Mouse (Mus musculus): ENCODE data around the gene Gid4. TPM values are rescaled to one million over a fixed set of nuclear protein-coding genes. Genes with fewer than 3 reads are reported as not detected.

Gid4 gene
- polyA plus RNA-seq, 1 experiment: 8.1 TPM

GRCm38 (mm10) chr11:60442896-60443295 lies 26.0 kb downstream of the Gid4 start:
- peaks cover 27% of the 10 kb centered on the region for H3K36me3 ChIP-seq (ENCODE audit: control insufficient read depth, insufficient read depth)
- H3ac ChIP-seq (ENCODE audit: control insufficient read depth, insufficient read length): no peak overlapping the region
- H3K4me2 ChIP-seq (ENCODE audit: low read depth): no peak overlapping the region
- no peaks in the 10 kb centered on the region for H3K79me2 ChIP-seq (ENCODE audit: control insufficient read depth, insufficient read depth)
- TF ChIP-seq POLR2AphosphoS2 (IDR thresholded peaks at IDR 0.05; ENCODE audit: insufficient read length, low read depth): no peak
- TF ChIP-seq MYOG (IDR thresholded peaks at IDR 0.05; ENCODE audit: control insufficient read depth in 1 of 3, insufficient read depth in 1 of 3, insufficient read length in 2 of 3, low read depth in 2 of 3): no peak
- no peak for TF ChIP-seq USF1 (IDR thresholded peaks at IDR 0.05; ENCODE audit: low read depth)
- TF ChIP-seq TCF3 (IDR thresholded peaks at IDR 0.05; ENCODE audit: insufficient read length, low read depth): no peak
- TF ChIP-seq MAX (IDR thresholded peaks at IDR 0.05; ENCODE audit: low read depth): no peak
- no peak for TF ChIP-seq CEBPB (IDR thresholded peaks at IDR 0.05; ENCODE audit: insufficient read depth, poor library complexity, severe bottlenecking)
- no peaks in the 10 kb centered on the region for H3K27me3 ChIP-seq (ENCODE audit: control insufficient read depth, insufficient read depth, insufficient read length)
- no peak overlapping the region for H3K4me3 ChIP-seq

- Histone ChIP-seq H3K4me2 (ENCODE audit: low read depth) (no peak overlapping the region), H3K27me3 (ENCODE audit: control insufficient read depth, insufficient read depth, insufficient read length) (no peaks in the 10 kb centered on the region), H3K79me2 (ENCODE audit: control insufficient read depth, insufficient read depth) (no peaks in the 10 kb centered on the region), H3K4me3 (no peak overlapping the region), H3ac (ENCODE audit: control insufficient read depth, insufficient read length) (no peak overlapping the region), H3K36me3 (ENCODE audit: control insufficient read depth, insufficient read depth) (peaks cover 19% of the 10 kb centered on the region)
- TF ChIP-seq POLR2A (IDR thresholded peaks at IDR 0.05; ENCODE audit: insufficient read length, low read depth): no peak
- no peak for TF ChIP-seq POLR2AphosphoS2 (IDR thresholded peaks at IDR 0.05; ENCODE audit: insufficient read length, low read depth)
- TF ChIP-seq E2F4 (IDR thresholded peaks at IDR 0.05; ENCODE audit: insufficient read depth): no peak
- TF ChIP-seq USF1 (IDR thresholded peaks at IDR 0.05; ENCODE audit: low read depth): no peak
- TF ChIP-seq REST (IDR thresholded peaks at IDR 0.05; ENCODE audit: insufficient read depth, insufficient read length): no peak
- no peak for TF ChIP-seq MYOG (IDR thresholded peaks at IDR 0.05; ENCODE audit: control insufficient read depth in 1 of 3, insufficient read depth in 1 of 3, insufficient read length in 2 of 3, low read depth in 2 of 3)
- no peak for TF ChIP-seq SRF (IDR thresholded peaks at IDR 0.05; ENCODE audit: control insufficient read depth, insufficient read length, low read depth)
- no peak for TF ChIP-seq MYOD1 (IDR thresholded peaks at IDR 0.05; ENCODE audit: control insufficient read depth in 1 of 3, insufficient read length in 2 of 3, low read depth in 2 of 3)
- no peak for TF ChIP-seq TCF3 (IDR thresholded peaks at IDR 0.05; ENCODE audit: insufficient read length, low read depth)
- TF ChIP-seq CEBPB (IDR thresholded peaks at IDR 0.05; ENCODE audit: insufficient read depth, poor library complexity, severe bottlenecking): no peak
- no peak for TF ChIP-seq MAX (IDR thresholded peaks at IDR 0.05; ENCODE audit: low read depth)
- TF ChIP-seq TCF12 (IDR thresholded peaks at IDR 0.05; ENCODE audit: insufficient read depth, poor library complexity, severe bottlenecking): no peak
Observed at GRCm38 (mm10) chr11:60444007-60444406, 27.1 kb downstream of the Gid4 start.

DNA sequence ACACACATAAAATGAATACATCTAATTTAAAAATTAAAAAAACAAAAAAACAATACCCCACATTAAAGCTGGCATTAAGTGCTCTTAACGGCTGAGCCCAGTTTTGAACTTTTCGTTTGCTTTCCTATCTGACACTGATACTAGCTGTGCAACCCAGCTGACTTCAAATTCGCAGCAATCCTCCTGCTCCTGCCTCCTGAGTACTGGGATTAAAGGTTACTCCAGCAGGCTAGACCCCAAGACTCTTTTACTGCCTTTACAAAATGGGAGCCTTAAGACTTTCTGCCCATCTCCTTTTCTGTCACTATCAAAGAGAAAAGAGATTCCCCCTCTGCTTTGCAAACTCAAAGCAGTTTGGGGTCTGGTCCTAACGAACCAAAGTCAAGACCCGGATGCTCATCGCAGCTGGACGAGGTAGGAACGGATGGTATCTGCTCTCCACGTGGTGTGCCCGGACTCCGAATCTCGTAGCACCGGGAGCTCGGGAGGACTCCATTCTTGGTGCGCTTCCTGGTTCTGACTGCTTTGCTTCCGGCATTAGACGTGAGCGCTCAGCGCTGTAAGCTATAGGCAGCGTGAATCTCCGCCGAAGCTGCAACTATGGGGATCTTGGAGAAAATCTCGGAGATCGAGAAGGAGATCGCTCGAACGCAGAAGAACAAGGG lies 37.3 kb downstream of the Gid4 start, which contains the start of gene Drg2:
Gene Drg2, plus strand, starts transcription at position 512 of the 665 bp plus-strand sequence.
- Histone ChIP-seq H3K79me2 (ENCODE audit: control insufficient read depth, insufficient read depth) (peaks cover 27% of the 10 kb centered on the region), H3K36me3 (ENCODE audit: control insufficient read depth, insufficient read depth) (no peaks in the 10 kb centered on the region), H3K27me3 (ENCODE audit: control insufficient read depth, insufficient read depth, insufficient read length) (no peaks in the 10 kb centered on the region), H3K4me2 (ENCODE audit: low read depth) (peak within 1 kb of the TSS; percentile 97), H3K4me3 (peak within 1 kb of the TSS; percentile 44), H3ac (ENCODE audit: control insufficient read depth, insufficient read length) (peak within 1 kb of the TSS; percentile 34)
- TF ChIP-seq REST (IDR thresholded peaks at IDR 0.05; ENCODE audit: insufficient read depth, insufficient read length) (no peak), E2F4 (IDR thresholded peaks at IDR 0.05; ENCODE audit: insufficient read depth) (peak; percentile 13), POLR2A (IDR thresholded peaks at IDR 0.05; ENCODE audit: insufficient read length, low read depth) (peak; percentile 89), TCF12 (IDR thresholded peaks at IDR 0.05; ENCODE audit: insufficient read depth, poor library complexity, severe bottlenecking) (no peak), MYOG (IDR thresholded peaks at IDR 0.05; ENCODE audit: control insufficient read depth in 1 of 3, insufficient read depth in 1 of 3, insufficient read length in 2 of 3, low read depth in 2 of 3) (peak in 2 of 3 experiments; percentile 49 to 69), MAX (IDR thresholded peaks at IDR 0.05; ENCODE audit: low read depth) (peak; percentile 77), POLR2AphosphoS2 (IDR thresholded peaks at IDR 0.05; ENCODE audit: insufficient read length, low read depth) (peak; percentile 81), USF1 (IDR thresholded peaks at IDR 0.05; ENCODE audit: low read depth) (peak; percentile 79), SRF (IDR thresholded peaks at IDR 0.05; ENCODE audit: control insufficient read depth, insufficient read length, low read depth) (no peak)

GRCm38 (mm10) chr11:60454745-60455087 lies 37.8 kb downstream of the Gid4 start:
- H3K27me3 ChIP-seq (ENCODE audit: control insufficient read depth, insufficient read depth, insufficient read length): no peaks in the 10 kb centered on the region
- H3K79me2 ChIP-seq (ENCODE audit: control insufficient read depth, insufficient read depth): peaks cover 27% of the 10 kb centered on the region
- no peak for TF ChIP-seq REST (IDR thresholded peaks at IDR 0.05; ENCODE audit: insufficient read depth, insufficient read length)
- TF ChIP-seq TCF3 (IDR thresholded peaks at IDR 0.05; ENCODE audit: insufficient read length, low read depth): no peak
- no peak for TF ChIP-seq MAX (IDR thresholded peaks at IDR 0.05; ENCODE audit: low read depth)
- no peak for TF ChIP-seq USF1 (IDR thresholded peaks at IDR 0.05; ENCODE audit: low read depth)
- TF ChIP-seq MYOD1 (IDR thresholded peaks at IDR 0.05; ENCODE audit: control insufficient read depth in 1 of 3, insufficient read length in 2 of 3, low read depth in 2 of 3): no peak
- no peak for TF ChIP-seq TCF12 (IDR thresholded peaks at IDR 0.05; ENCODE audit: insufficient read depth, poor library complexity, severe bottlenecking)
- TF ChIP-seq POLR2AphosphoS2 (IDR thresholded peaks at IDR 0.05; ENCODE audit: insufficient read length, low read depth): no peak
- TF ChIP-seq SRF (IDR thresholded peaks at IDR 0.05; ENCODE audit: control insufficient read depth, insufficient read length, low read depth): no peak
- no peak for TF ChIP-seq CEBPB (IDR thresholded peaks at IDR 0.05; ENCODE audit: insufficient read depth, poor library complexity, severe bottlenecking)
- TF ChIP-seq MYOG (IDR thresholded peaks at IDR 0.05; ENCODE audit: control insufficient read depth in 1 of 3, insufficient read depth in 1 of 3, insufficient read length in 2 of 3, low read depth in 2 of 3): no peak
- no peak for TF ChIP-seq E2F4 (IDR thresholded peaks at IDR 0.05; ENCODE audit: insufficient read depth)
- no peak for TF ChIP-seq POLR2A (IDR thresholded peaks at IDR 0.05; ENCODE audit: insufficient read length, low read depth)
- peak overlapping the region; percentile 34 for H3ac ChIP-seq (ENCODE audit: control insufficient read depth, insufficient read length)
- peak overlapping the region; percentile 44 for H3K4me3 ChIP-seq
- H3K4me2 ChIP-seq (ENCODE audit: low read depth): peak overlapping the region; percentile 97
- no peaks in the 10 kb centered on the region for H3K36me3 ChIP-seq (ENCODE audit: control insufficient read depth, insufficient read depth)
